Mouse (Mus musculus) left cerebral cortex, adult 9 months (tissue): ENCODE results near the gene Rnls.
A peak's percentile ranks its signal among the peaks of the same experiment; 100 is the strongest.

Experiments used
- DNase-seq, 2 experiments: peaks; one replicate each; pipeline ENCODE4 v3.0.0; 2022; ENCODE audit warnings: low spot score in 2 of 2

Gene Rnls

DNA sequence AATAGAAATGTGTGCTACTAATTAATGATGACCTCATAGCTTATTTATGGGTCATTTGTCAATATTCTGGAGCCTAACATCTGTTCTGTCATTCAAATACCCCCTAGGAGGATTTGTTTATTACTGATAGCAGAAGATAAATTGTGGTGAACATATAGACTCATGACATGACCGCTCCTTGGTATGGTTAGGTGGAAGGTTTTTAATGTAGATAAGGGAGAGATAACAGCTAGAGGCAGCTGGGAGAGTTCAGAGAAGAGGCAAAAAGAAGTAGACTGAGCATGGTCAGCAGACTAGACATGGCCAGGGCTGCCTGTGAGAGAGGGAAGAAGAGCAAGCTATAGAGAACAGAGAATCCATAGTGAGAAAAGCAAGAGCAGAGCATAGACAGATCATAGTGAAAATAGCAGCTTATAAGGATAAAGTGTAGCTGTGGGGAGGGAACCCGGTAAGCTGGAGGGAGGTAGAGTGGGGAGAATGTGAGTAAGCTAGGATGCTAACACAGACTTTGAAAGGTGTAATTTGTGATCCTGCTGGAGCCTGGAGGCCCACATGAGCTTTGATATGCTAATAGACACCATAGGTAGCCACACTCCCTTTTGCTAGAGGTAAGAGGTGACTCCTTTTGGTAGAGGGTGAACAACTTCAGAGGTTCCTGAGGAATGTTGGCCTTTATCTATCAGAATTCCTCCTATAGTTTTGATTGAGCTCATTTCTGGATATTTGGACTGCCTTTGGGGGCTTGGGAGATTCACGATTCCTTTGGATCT lies 127.7 kb downstream of the Rnls start:
- DNase-seq, result no peak

DNA sequence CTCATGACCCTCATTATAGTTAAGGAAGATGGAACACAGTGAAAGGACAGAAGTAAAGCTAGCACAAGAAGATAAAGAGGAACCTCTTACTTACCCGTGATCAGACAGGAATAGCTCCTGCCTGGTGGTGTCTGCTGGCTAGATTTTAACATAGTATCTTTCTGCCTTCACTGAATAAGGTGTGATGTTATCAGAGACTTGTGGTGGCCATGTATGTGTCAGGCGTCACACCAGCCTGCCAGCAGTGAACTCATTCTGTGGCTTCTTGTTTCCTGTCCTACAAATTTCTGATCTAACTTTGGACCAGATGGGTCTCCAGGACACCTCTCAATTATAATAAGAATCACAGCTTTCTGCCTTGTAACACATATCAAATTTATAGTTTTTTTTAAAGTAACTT lies 129.7 kb downstream of the Rnls start:
- DNase-seq, result no peak

- DNase-seq, result no peak
Observed at GRCm38 (mm10) chr19:33259164-33259563, 132.9 kb downstream of the Rnls start.

GRCm38 (mm10) chr19:33253893-33254292 lies 138.2 kb downstream of the Rnls start:
- DNase-seq, result no peak

DNA sequence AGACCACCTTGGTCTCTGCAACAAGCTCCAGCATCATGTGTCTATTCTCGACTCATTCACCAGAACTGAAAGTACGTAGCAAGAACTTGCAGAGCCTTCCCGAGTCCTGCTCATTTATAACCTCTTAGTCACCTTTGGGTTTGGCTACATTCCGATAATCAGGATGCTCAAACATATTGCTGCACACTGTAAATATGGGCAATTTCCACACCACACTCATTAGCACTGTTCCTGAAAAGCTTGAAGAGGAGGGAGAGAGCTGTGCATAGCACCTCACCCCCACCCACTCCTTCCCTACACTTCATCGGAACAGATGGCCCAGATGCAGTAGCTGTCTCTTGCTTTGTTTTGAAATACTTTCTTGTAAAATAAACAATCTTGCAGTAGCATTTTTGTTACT lies 139.9 kb downstream of the Rnls start:
- peak; percentile 62 to 77 for DNase-seq

- no peak for DNase-seq
Observed at GRCm38 (mm10) chr19:33244196-33244595, 147.9 kb downstream of the Rnls start.

- peak; percentile 42 to 56 for DNase-seq
Observed at GRCm38 (mm10) chr19:33240386-33240785, 151.7 kb downstream of the Rnls start.

DNA sequence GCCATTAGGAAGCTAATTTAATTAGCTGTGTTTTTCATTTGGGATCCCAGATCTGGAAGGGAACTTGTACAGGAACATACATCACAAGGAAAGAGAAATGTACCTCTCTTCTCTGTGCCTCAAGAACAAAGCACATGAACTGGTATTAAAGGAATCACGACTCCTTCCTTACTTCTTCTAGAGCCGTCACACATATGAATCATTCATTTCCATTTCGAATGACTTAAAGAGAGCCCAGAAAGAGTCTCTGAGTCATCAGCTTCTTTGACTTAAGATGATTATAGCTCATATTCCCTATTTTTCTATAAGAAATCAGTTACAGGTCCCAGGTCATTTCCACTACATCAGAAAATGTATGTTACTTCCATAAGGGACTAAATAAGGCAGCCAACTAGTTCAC lies 159.2 kb downstream of the Rnls start:
- no peak for DNase-seq

DNA sequence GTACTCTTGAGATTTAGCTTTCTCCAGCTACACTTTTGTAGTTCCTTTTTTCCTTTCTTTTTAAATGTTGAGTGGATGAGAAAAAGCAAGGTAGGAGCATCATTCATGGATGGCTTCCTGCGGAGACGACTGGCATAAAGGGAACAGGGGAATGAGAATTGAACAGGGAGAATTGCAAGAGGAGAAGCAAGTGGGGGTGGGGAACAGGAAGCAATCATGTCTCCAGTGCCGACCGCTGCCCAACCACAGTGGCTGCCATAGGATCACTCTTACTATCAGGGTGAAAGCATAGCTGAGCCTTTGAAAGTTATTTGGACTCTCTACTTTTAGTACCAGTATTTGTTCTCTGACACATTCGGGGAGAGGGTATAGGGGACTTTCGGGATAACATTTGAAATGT lies 160.8 kb downstream of the Rnls start:
- no peak for DNase-seq

DNA sequence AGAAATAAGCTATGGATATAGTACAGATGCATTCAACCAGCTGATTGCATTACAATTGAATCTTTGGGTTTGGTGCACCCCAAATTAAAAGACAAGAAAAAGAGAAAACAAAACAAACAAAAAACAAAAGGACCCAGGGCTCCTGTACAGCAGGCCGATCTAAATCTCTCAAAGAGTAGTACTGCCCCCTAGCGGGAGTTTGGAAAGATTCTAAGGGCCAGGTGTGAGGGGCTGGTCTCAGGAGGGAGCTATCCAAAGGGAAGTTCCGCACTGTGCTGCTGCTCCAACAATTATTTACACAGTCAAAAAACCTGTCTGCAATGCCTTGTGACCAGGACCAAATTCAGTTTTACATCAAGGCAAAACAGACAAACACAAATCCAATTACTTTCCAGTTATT lies 165.1 kb downstream of the Rnls start:
- DNase-seq, result peak in 1 of 2 experiments; percentile 69

GRCm38 (mm10) chr19:33225858-33226705 lies 166.0 kb downstream of the Rnls start:
- DNase-seq, result no peak

DNA sequence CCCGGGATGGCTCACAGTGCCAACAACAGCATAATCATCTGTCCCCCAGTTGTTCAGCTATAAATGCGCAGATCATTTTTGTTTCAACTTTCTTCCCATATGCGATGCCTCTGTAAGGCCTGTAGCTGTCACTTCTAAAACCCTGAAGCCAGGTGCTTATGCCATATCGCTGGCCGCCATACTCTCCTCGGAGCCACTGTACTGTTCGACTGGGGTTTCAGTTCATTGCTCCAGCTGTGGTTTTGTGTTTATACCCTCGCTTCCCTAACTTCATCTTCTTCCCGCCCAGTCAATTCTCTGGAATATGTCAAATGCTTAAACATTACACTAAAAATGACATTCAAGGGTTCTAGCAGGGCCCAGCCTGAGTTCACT lies 167.1 kb downstream of the Rnls start:
- no peak for DNase-seq

DNA sequence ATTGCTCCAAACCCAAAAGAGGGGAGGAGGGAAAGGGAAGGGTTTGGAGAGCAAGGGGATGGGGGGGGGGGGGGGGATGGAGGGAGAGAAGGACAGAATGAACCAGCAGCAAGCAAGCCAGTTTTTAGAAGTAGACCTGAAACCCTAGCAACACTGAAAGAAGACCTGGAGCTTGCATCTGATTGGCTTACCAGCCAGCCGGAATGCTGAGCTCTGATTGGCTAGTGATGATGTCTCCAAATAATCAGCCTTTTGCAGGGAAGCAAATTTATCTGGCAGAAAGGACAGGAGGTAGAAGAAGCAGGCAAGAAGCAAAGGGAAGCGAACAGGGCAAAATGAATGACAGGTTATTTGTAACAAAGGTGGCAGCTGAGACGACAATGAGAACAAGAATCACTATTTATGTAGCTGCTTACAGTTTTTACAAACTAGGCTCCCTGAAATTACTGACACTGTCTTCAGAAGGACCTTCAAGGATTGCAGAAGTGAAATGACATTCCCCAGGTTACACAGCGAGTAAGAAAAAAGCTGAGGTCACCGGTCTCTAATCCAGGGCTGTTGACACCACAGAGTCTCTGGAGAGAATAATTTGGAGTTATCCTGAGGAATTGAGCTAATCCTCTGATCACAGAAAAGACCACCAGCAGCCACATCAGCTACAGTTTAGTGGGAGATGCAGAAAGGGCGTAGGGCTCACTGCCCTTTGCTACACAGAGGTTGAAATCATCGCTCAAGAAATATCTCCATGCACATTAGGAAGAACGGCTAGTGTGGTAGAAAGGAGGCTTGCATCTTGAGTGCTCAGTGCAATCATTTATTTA lies 167.7 kb downstream of the Rnls start:
- DNase-seq, result peak; percentile 78 to 87

- no peak for DNase-seq
Observed at GRCm38 (mm10) chr19:33223766-33224165, 168.3 kb downstream of the Rnls start.

DNA sequence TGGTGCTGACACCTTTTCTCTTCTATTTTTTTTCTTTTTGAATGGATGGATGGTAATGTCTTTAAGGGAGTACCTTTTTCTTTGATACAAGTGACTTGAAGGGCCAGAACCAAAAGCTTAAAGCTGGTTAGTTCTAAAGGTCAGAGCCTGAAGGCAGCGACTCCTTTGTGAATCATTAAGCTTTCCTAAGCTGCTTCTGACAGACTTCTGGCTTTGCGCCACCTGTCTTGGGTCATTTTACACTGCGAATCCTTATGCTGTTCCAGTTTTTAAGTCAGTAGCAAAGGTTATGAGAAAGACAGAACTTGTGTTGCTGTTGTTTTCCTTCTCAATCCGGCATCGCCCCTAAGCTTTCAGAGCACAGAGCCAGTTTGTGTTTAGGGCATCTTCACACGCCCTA lies 168.8 kb downstream of the Rnls start:
- DNase-seq, result no peak

GRCm38 (mm10) chr19:33222595-33223223 lies 169.4 kb downstream of the Rnls start:
- DNase-seq, result no peak

DNA sequence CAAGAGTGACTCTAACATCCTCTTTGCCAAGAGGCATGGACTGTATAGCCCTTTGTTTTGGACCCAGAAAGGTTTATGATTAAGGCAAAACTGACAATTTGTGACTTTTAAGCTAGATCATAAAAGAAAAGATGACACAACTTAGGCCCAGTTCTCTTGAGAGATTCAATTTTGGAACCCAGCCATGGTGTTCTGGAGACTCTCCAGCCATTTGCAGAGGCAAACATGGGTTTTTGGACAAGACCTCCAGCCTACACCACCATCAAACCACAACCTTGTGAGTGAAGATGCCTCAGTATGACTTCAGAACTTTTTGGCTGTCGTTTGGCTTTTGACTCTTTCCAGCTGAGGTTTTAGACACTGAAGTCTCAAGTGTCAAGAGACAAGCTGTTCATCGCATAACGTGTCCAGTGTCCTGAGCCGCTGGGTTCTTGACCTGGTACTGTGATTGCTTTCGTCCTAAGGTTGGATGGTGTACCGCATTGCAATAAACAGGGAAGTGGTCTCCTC lies 174.2 kb downstream of the Rnls start:
- DNase-seq, result no peak

- DNase-seq, result no peak
Observed at GRCm38 (mm10) chr19:33209709-33210108, 182.4 kb downstream of the Rnls start.

DNA sequence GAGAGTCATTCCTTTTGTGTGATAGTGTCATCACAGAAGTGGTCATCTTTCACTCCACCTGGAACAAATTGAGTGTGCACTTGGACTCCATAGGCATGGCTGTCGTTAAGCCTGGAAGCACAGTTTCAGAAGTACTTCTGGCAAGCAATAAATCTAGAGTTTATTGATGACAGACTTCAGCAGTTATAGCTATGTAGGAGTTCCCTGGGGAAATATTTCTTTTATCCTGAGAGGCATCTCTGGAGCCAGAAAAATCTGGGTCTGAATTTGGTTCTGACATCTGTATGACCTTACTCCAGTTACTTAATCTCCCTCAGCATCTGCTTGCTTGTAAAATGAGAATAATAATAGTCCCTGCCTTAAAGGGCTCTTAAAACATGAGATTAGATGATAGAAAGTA lies 184.1 kb downstream of the Rnls start:
- DNase-seq, result no peak

DNA sequence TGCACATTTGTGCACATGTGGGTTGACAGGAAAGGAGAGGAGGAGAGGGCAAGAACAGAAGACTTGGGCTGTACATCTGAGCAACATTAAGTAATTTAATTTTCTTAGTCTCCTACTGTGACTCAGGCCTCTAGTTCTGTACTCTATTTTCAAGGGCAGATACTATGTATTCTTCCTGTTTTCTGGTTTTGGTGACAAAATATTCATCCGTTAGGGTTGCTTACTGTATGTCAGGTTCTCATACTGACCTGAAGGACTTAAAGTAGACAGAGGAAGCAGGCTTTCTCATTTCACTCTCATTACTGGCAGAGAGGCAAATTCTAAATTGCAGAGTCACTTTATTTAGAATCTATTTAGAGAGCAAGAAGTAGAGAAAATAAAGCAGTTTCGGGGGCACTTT lies 186.7 kb downstream of the Rnls start:
- no peak for DNase-seq

- DNase-seq, result no peak
Observed at GRCm38 (mm10) chr19:33202422-33202821, 189.7 kb downstream of the Rnls start.

DNA sequence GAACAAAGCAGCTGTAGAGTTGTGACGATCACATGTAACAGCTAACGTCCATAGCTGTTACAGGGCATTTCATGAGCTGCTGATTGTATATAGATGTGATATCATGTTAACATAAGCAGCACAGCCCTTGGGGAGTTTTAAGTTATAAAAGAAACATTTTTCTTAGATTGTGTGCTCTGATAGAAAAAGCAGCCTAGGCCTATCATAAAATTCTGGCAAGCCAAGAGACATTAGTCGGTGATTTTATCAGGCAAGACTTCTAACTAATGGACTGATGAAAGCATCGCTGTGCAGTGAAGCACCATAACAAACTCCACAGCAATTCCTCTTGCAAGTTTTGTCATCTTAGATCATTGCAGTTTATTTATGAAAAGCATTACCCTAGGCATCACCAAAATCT lies 190.9 kb downstream of the Rnls start:
- DNase-seq, result no peak
